Mouse (Mus musculus): ENCODE results near the gene Igdcc3.

DNA sequence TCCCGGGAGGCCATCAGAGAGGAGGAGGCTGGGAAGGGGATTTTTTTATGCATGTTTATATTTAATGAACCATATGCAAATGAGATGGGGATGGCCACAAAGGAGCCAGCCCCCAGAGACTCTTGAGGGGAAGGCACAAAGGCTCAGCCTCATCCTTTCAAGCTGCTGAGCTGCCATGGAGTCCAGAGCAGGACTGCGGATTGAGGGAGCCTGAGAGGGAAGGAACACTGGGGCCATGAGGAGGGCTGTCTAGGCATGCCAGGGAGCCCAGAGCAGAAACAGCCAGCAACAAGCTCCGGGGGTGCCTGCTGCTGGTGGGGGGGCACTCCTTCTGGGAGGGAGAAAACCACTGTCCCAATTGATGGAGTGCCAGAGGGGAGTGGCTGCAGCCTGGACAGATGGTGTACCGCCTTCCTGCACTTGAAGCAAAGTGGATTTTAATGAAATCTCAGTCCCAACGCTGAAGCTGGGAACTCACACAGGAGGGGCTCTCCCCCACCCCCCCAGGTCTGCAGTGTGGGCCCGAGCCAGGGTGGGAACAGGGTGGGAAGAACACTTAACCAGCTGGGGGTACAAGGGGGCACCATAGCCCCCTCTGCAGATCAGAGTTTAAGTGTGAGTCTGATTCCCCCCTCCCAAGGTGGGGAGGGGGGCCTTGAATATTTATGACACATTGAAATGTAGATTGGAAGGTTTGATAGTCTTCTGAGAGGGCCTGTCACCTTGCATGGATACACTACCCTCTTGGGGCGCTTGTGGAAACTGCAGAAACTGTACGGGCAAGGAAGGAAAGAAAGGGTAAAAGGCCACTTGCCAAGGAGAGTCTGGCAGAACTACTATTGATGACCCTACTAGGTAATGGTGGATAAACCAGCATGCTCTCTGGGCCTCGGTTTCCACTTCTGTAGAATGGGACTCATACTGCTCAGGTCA, 35.2 kb downstream of the Igdcc3 start:
- TF ChIP-seq GATA1 (IDR thresholded peaks at IDR 0.05; ENCODE audit: low read length) (no peak), TAL1 (IDR thresholded peaks at IDR 0.05; ENCODE audit: low read length) (no peak)

All from erythroblast, embryonic 14.5 days (primary cell).